Mouse (Mus musculus) bone marrow, adult 2 months (tissue): ENCODE results near the gene Cln5.

Experiments
- CTCF ChIP-seq: fragments of 200-500 bp; IDR thresholded peaks from 2 replicates; pipeline ENCODE4 v1.5.1; 2011; ENCODE audit warnings: low read length, control low read depth; ENCODE audit not compliant: control insufficient read depth, insufficient read depth
- POLR2A ChIP-seq: fragments of 200-500 bp; IDR thresholded peaks from 2 replicates; pipeline ENCODE4 v1.6.1; 2011; ENCODE audit warnings: low read depth, mild to moderate bottlenecking, control low read depth, low read length, borderline replicate concordance; ENCODE audit not compliant: control insufficient read depth

DNA sequence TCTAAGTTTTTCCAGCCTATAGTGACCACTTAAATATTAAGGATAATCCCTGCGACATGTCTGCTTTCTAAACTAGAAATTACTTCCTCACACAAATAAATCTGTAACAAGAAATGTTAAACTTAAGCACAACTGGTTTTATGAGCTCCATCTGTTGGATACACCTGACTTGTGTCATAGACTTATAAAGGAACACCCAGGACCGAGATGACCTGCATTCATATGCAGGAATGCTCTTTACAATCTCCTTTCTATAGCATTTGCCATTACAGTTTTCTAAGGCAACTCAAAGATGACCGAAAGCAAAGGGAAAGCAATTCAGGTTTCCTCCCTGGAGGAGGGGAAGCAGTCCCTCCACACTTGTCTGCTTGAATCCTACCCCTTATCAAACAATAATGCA is 23.2 kb downstream of the Cln5 start:
- TF ChIP-seq POLR2A: no peak
- no peak for TF ChIP-seq CTCF
